Mouse (Mus musculus): ENCODE results near the gene Alkbh7. TPM values are rescaled to one million over a fixed set of nuclear protein-coding genes. Genes with fewer than 3 reads are reported as not detected.

Gene Alkbh7
- polyA plus RNA-seq, 1 experiment, result 32.2 TPM

- TF ChIP-seq CTCF (IDR thresholded peaks at IDR 0.05; ENCODE audit: borderline replicate concordance, control insufficient read depth, extremely low read depth, insufficient read depth, low read length, poor library complexity), result no peak
- no peak for TF ChIP-seq POLR2A (IDR thresholded peaks at IDR 0.05; ENCODE audit: control insufficient read depth, extremely low read depth, insufficient read depth, low read length, poor library complexity)
- WGBS, result 99% methylated on average over 4 of the region's 4 CpGs
- 0 out of 2 replicates have a peak, but pooled peaks cover 2% of the 10 kb centered on the region for H3K36me3 ChIP-seq (ENCODE audit: control insufficient read depth, insufficient read depth, low read length)
- H3K4me3 ChIP-seq (ENCODE audit: control insufficient read depth, insufficient read depth, low read length), result no peak overlapping the region
- no peak for DNase-seq
- H3K4me1 ChIP-seq (replicated peaks; ENCODE audit: control insufficient read depth, insufficient read depth, low read length), result peaks cover 21% of the 10 kb centered on the region
- no peaks in the 10 kb centered on the region for H3K27me3 ChIP-seq (ENCODE audit: control insufficient read depth, insufficient read depth, low read length)
- no peak overlapping the region for H3K27ac ChIP-seq (ENCODE audit: control insufficient read depth, insufficient read depth, low read length)
Observed at GRCm38 (mm10) chr17:57032854-57033253, 35.7 kb downstream of the Alkbh7 start.

GRCm38 (mm10) chr17:57038978-57039377 lies 41.8 kb downstream of the Alkbh7 start:
- 64% methylated on average over 8 of the region's 8 CpGs for WGBS
- Histone ChIP-seq H3K27me3 (ENCODE audit: control insufficient read depth, insufficient read depth, low read length) (no peaks in the 10 kb centered on the region), H3K4me1 (replicated peaks; ENCODE audit: control insufficient read depth, insufficient read depth, low read length) (no peaks in the 10 kb centered on the region; the same call in 1 of the 2 replicates), H3K36me3 (ENCODE audit: control insufficient read depth, insufficient read depth, low read length) (no peaks in the 10 kb centered on the region), H3K27ac (ENCODE audit: control insufficient read depth, insufficient read depth, low read length) (no peak overlapping the region), H3K4me3 (ENCODE audit: control insufficient read depth, insufficient read depth, low read length) (no peak overlapping the region)
- no peak for TF ChIP-seq POLR2A (IDR thresholded peaks at IDR 0.05; ENCODE audit: control insufficient read depth, extremely low read depth, insufficient read depth, low read length, poor library complexity)
- TF ChIP-seq CTCF (IDR thresholded peaks at IDR 0.05; ENCODE audit: borderline replicate concordance, control insufficient read depth, extremely low read depth, insufficient read depth, low read length, poor library complexity), result no peak
- no peak for DNase-seq

GRCm38 (mm10) chr17:57041554-57041953 lies 44.4 kb downstream of the Alkbh7 start, which contains the start of gene Slc25a41:
TSS of gene Slc25a41 (minus strand) at chr17:57041654.
- Histone ChIP-seq H3K4me1 (replicated peaks; ENCODE audit: control insufficient read depth, insufficient read depth, low read length) (no peaks in the 10 kb centered on the region; the same call in 1 of the 2 replicates), H3K27ac (ENCODE audit: control insufficient read depth, insufficient read depth, low read length) (no peak within 1 kb of the TSS), H3K36me3 (ENCODE audit: control insufficient read depth, insufficient read depth, low read length) (no peaks in the 10 kb centered on the region), H3K4me3 (ENCODE audit: control insufficient read depth, insufficient read depth, low read length) (no peak within 1 kb of the TSS), H3K27me3 (ENCODE audit: control insufficient read depth, insufficient read depth, low read length) (no peaks in the 10 kb centered on the region)
- 94% methylated on average over 8 of the region's 8 CpGs for WGBS
- DNase-seq, result no peak
- TF ChIP-seq POLR2A (IDR thresholded peaks at IDR 0.05; ENCODE audit: control insufficient read depth, extremely low read depth, insufficient read depth, low read length, poor library complexity) (no peak), CTCF (IDR thresholded peaks at IDR 0.05; ENCODE audit: borderline replicate concordance, control insufficient read depth, extremely low read depth, insufficient read depth, low read length, poor library complexity) (no peak)

- DNase-seq, result no peak
- TF ChIP-seq POLR2A (IDR thresholded peaks at IDR 0.05; ENCODE audit: control insufficient read depth, extremely low read depth, insufficient read depth, low read length, poor library complexity) (no peak), CTCF (IDR thresholded peaks at IDR 0.05; ENCODE audit: borderline replicate concordance, control insufficient read depth, extremely low read depth, insufficient read depth, low read length, poor library complexity) (no peak)
- Histone ChIP-seq H3K27me3 (ENCODE audit: control insufficient read depth, insufficient read depth, low read length) (no peaks in the 10 kb centered on the region), H3K36me3 (ENCODE audit: control insufficient read depth, insufficient read depth, low read length) (0 out of 2 replicates have a peak, but pooled peaks cover 3% of the 10 kb centered on the region), H3K4me3 (ENCODE audit: control insufficient read depth, insufficient read depth, low read length) (no peak overlapping the region), H3K27ac (ENCODE audit: control insufficient read depth, insufficient read depth, low read length) (no peak overlapping the region), H3K4me1 (replicated peaks; ENCODE audit: control insufficient read depth, insufficient read depth, low read length) (no peaks in the 10 kb centered on the region)
- WGBS, result 92% methylated on average over 5 of the region's 5 CpGs
Observed at GRCm38 (mm10) chr17:57047406-57047805, 50.3 kb downstream of the Alkbh7 start.

- Histone ChIP-seq H3K4me3 (ENCODE audit: control insufficient read depth, insufficient read depth, low read length) (no peak overlapping the region), H3K27me3 (ENCODE audit: control insufficient read depth, insufficient read depth, low read length) (no peaks in the 10 kb centered on the region), H3K36me3 (ENCODE audit: control insufficient read depth, insufficient read depth, low read length) (0 out of 2 replicates have a peak, but pooled peaks cover 5% of the 10 kb centered on the region), H3K4me1 (replicated peaks; ENCODE audit: control insufficient read depth, insufficient read depth, low read length) (no peaks in the 10 kb centered on the region), H3K27ac (ENCODE audit: control insufficient read depth, insufficient read depth, low read length) (no peak overlapping the region)
- no peak for TF ChIP-seq POLR2A (IDR thresholded peaks at IDR 0.05; ENCODE audit: control insufficient read depth, extremely low read depth, insufficient read depth, low read length, poor library complexity)
- no peak for TF ChIP-seq CTCF (IDR thresholded peaks at IDR 0.05; ENCODE audit: borderline replicate concordance, control insufficient read depth, extremely low read depth, insufficient read depth, low read length, poor library complexity)
- WGBS, result 100% methylated on average over 3 of the region's 3 CpGs
- DNase-seq, result no peak
Observed at GRCm38 (mm10) chr17:57048816-57049215, 51.7 kb downstream of the Alkbh7 start.

Other genes with a start within 250 kb of the Alkbh7 start
- 37.6 and 44.4 TPM in 2 replicates for gene Nrtn, start 239.8 kb upstream of the Alkbh7 start, polyA plus RNA-seq (2012; rRNA removed)
- gene Dus3l, start 232.6 kb upstream of the Alkbh7 start, polyA plus RNA-seq (2012; rRNA removed), result 142 and 157 TPM in 2 replicates
- gene Prr22, start 227.1 kb upstream of the Alkbh7 start, polyA plus RNA-seq (2012; rRNA removed), result 4.1 and 4.5 TPM in 2 replicates
- gene Rfx2, start 166.3 kb upstream of the Alkbh7 start, polyA plus RNA-seq (2012; rRNA removed), result 31.3 and 44.2 TPM in 2 replicates
- gene Acsbg2, start 122.9 kb upstream of the Alkbh7 start, polyA plus RNA-seq (2012; rRNA removed), result 0.11 TPM in 1 of 2 replicates, not detected in the other
- 0.10 and 0.19 TPM in 2 replicates for gene 1700061G19Rik, start 121.9 kb upstream of the Alkbh7 start, polyA plus RNA-seq (2012; rRNA removed)
- gene Mllt1, start 61.9 kb upstream of the Alkbh7 start, polyA plus RNA-seq (2012; rRNA removed), result 134 and 135 TPM in 2 replicates
- 0.14 and 0.32 TPM in 2 replicates for gene Acer1, start 15.2 kb upstream of the Alkbh7 start, polyA plus RNA-seq (2012; rRNA removed)
- gene Clpp, start 7.0 kb upstream of the Alkbh7 start, polyA plus RNA-seq (2012; rRNA removed), result 131 and 144 TPM in 2 replicates
- not detected in 2 replicates for gene Pspn, start 2.7 kb downstream of the Alkbh7 start, polyA plus RNA-seq (2012; rRNA removed)
- gene Gtf2f1, start 13.9 kb downstream of the Alkbh7 start, polyA plus RNA-seq (2012; rRNA removed), result 40.8 and 42.9 TPM in 2 replicates
- gene Gm17949, start 14.1 kb downstream of the Alkbh7 start, polyA plus RNA-seq (2012; rRNA removed), result 0.08 TPM in 1 of 2 replicates, not detected in the other
- gene Khsrp, start 34.2 kb downstream of the Alkbh7 start, polyA plus RNA-seq (2012; rRNA removed), result 229 and 259 TPM in 2 replicates
- gene Slc25a41, start 44.3 kb downstream of the Alkbh7 start, polyA plus RNA-seq (2012; rRNA removed), result 0.22 and 0.38 TPM in 2 replicates
- 3.4 and 5.9 TPM in 2 replicates for gene Crb3, start 61.8 kb downstream of the Alkbh7 start, polyA plus RNA-seq (2012; rRNA removed)
- gene Slc25a23, start 62.5 kb downstream of the Alkbh7 start, polyA plus RNA-seq (2012; rRNA removed), result 76.5 and 93.2 TPM in 2 replicates
- gene Dennd1c, start 81.2 kb downstream of the Alkbh7 start, polyA plus RNA-seq (2012; rRNA removed), result 176 and 196 TPM in 2 replicates
- gene Tubb4a, start 90.4 kb downstream of the Alkbh7 start, polyA plus RNA-seq (2012; rRNA removed), result 5.5 and 5.7 TPM in 2 replicates
- gene Tnfsf9, start 108.0 kb downstream of the Alkbh7 start, polyA plus RNA-seq (2012; rRNA removed), result 10.2 and 12.3 TPM in 2 replicates
- gene Cd70, start 152.4 kb downstream of the Alkbh7 start, polyA plus RNA-seq (2012; rRNA removed), result 10.5 and 11.0 TPM in 2 replicates
- 6.5 and 6.7 TPM in 2 replicates for gene Tnfsf14, start 196.8 kb downstream of the Alkbh7 start, polyA plus RNA-seq (2012; rRNA removed)
- 139 and 152 TPM in 2 replicates for gene C3, start 230.8 kb downstream of the Alkbh7 start, polyA plus RNA-seq (2012; rRNA removed)

Measured in thymus, adult 2 months (tissue).